Mouse (Mus musculus) spleen, adult 18-20 months (tissue): Measurements from ENCODE around the gene Snrpa.
"Not testable (repeated sequence)": the region's sequence is repeated elsewhere in the genome, so short reads cannot be mapped to it uniquely, and the experiment has no call there.

Experiments
- DNase-seq, 2 experiments: peaks; one replicate each; pipeline ENCODE4 v3.0.0; 2022; ENCODE audit warnings: mixed read lengths in 2 of 2

The Snrpa gene

DNA sequence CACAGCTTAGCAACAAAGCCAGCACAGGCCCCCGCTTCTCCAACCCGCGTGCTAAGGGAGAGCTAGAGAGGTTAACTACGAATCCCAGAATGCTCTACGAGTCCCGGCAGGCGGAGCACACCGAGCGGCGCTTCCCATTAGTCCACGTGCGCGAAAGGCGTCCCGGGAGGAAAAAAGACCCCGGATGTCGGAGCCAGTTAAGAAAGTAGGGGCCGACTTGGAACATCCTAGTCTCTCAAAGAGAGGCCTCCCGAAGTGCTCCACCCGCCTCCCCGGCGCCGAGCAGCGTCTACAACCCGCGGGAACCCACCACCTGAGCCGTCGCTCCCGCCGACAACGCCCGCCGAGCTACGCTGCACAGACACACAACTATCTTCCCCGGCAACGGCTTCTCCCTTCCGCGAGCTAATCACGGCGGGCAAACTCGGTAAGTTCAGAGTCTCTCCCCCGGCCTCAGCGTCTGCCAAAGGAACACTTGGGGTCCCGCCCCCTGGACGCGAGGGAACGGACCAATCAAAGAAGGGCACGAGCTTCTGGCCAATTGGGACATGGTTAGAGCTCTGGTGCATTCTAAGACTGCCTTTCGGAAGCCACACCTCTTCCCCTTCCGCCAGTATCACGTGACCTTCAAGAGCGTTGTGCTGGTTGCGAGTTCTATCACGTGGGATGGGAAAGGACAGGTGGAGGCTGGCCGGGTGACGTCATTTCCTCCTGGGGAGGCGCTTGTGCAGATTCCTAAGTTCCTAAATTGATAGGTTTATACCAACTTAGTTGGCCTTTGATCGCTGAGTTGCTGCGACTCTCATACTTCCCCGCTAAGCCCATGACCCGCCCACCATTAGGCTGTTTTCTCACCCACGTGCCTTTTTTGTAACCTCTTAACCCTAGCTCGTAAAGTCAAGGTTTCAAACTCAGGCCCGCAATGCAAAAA lies at the start of gene Snrpa, which contains the start of gene BC024978:
Gene Snrpa, minus strand, starts transcription at position 591 of the 931 bp plus-strand sequence.
Gene BC024978, plus strand, starts transcription at position 101 of the 931 bp plus-strand sequence.
- DNase-seq: peak; percentile 87 to 92

DNA sequence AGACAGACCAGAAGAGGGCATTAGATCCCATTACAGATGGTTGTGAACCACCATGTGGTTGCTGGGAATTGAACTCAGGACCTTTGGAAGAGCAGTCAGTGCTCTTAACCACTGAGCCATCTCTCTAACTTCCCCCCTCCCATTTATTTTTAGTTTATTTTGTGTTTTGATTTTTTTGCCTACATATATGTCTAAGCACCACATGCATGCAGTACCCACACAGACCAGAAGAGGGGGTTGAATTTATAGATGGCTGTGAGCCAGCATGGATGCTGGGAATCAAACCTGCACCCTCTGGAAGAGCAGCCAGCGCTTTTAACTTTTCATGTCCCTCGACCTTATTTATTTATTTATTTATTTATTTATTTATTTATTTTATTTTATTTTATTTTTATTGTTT lies 48.0 kb upstream of the Snrpa start:
- DNase-seq: not testable (repeated sequence)

DNA sequence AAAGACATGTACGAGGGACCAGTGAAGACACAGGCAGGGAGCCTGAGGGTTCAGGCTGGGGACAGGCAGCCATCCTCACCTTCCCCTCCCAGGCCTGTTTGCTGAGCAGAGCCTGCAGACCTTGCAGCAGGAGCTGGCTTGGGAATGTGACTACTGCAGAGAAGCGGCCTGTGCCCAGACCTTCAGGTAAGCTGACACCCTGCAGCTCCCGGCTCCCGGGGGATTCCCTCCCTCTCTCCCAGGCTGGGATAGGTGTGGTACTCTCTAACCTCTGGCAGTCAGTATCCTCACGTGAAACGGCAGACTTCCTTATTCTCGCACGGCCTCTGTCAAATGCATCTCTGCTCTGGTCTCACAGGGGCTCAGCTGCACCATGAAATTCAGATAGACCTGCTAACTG lies 47.1 kb upstream of the Snrpa start:
- DNase-seq: no peak

DNA sequence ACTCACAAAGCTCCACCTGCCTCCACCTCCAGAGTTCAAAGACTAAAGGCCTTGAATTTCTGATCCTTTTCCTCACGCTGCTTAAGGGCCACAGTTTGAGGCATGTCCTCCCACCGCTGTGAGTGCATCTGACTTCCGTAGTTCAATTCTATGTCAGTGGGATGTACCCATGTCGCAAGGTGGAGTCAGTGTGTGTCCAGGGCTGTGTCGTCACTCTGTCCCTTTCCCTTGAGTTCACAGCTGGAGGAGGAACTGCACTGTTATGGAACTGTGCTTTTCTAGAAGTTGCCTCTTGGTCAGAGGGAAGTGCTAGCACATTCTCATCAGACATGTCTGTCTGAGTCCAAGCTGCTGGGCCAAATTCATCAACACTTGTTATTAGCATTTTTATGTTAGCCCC lies 42.5 kb upstream of the Snrpa start:
- no peak for DNase-seq

DNA sequence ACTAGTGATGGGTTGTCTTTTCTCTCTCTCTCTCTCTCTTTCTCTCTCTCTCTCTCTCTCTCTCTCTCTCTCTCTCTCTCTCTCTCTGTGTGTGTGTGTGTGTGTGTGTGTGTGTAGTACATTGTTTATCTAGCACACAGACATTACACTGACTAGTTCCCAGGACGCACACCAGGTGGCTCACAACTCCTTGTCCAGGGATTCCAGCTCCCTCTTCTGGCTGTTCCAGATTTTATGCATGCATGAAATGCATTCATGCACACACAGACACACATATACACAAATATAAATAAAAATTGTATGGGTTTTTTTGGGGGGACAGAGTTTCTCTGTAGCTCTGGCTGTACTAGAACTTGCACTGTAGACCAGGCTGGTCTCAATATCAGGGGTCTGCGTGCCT lies 41.5 kb upstream of the Snrpa start:
- no peak for DNase-seq

DNA sequence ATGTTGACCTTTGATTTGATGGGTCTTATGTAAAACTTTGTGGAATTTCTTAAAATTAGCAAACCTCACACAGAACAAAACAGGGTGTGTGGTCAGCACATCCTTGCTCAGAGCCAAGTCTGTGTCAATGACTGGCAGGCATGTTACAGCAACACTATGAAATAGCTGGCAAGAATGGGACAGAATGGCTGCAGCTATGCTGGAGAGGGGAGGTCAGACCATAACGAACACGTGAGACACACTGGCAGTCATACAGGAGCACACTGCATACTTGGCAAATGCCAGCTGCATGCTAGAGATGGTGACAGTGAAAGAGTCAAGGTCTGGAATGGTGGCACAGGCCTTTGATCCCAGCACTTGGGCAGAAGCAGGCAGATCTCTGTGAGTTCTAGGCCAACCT lies 39.7 kb upstream of the Snrpa start:
- no peak for DNase-seq

DNA sequence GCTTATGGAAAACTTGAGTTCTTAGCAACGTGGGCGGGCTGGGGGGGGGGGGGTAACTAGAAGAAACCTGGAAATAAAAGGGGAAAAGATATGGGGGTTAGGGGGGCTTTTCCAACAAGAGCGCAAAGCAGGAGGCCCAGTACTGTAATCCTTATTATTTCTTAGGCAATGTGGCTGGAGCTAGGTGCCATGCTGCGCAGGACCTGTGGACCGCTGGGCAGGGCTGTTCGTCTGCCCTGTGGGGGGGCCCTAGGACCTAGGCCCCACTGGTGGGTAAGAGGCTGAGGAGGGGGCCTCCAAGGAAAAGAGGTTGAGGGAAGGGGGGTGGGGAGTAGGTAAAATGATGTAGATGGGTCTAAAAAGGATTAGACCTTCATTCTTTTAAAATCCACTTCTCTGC lies 37.2 kb upstream of the Snrpa start:
- no peak for DNase-seq

DNA sequence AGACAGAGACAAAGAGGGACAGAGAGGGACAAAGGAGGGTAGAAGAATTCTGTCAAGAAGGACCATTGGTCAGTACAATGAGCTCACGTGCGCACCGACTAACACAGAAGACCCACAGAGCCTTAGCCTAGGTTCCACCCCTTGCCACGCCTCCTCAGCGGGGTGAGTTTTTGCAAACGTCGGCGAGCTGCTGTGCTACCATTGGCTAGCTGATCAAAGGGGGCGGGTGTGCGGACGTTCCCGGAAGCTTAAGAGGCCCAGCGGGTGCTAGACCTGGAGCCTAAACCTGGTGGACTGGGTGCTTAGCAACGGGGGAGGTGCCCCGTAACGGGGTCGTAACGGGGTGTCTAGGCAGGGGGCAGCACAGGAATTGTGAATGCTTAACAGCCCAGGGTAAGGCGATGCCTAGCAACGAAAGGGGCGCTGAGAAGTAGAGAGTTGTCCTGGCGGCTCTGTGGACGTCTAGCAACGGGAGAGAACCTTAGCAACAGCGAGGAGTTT lies 36.8 kb upstream of the Snrpa start, which contains the start of gene Coq8b:
Gene Coq8b, plus strand, starts transcription at position 243 of the 501 bp plus-strand sequence.
- peak; percentile 88 to 91 for DNase-seq

DNA sequence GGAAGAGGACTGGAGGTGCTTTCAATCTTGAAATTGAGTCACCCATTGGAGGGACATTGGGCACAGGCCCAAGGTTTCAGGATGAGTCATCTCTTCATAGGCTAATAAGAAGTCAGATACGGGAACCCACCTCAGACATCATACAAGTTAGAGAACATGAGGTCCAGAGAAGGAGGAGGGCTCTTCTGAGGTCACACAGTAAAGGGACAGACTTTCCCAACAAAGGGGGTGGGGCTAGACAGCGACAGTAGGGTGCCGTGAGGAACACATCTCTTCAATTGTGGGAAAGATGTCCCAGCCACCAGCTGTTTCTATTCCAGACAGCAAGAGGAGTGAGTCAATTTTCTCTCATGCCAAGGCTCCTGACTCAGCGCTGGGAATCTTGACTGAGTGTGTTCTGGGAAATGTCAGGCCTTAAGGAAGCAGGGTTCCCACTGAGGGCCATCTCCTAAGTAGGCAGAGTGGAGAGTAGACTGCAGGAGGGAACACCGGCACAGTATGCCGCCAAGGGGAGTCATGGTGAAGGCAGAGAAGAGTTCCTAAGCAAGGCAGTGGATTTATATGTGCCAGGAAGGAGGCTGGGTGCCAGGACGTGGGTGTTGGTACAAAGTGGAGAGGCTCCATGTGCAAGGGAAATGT lies 35.7 kb upstream of the Snrpa start:
- DNase-seq: no peak

DNA sequence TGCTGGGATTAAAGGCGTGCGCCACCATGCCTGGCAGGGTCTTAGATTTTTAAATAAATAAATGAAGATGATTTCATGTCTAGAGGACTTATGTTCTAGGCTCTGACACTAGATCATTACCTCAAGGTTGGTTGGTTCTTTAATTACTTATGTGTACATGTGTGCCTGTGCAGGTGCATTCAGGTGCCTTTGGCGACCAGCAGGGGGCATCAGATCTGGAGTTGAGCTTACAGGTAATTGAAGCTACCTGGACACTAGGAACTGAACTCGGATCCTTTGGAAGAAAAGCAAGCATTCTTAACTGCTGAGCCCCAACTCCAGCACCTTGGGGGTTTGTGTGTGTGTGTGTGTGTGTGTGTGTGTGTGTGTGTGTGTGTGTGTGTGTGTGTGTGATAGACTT lies 34.7 kb upstream of the Snrpa start:
- no peak for DNase-seq

DNA sequence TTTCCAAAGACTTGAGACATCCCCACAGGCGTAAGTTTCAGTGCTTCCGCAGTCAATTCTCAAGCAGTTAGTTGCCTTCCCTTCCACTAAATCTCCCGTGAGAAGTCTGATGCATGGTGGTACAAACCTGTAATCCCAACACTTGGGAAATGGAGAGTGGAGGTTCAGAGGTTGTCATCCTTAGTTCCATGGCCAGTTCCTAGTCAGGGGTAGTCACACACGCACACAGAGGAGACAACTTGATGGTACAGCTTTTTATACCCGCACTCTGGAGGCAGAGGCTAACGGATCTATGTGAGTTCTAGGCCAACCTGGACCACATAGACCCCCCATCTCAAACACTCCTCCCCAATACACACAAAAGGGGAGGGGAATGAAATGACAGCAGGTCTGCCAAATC lies 32.8 kb upstream of the Snrpa start:
- no peak for DNase-seq

DNA sequence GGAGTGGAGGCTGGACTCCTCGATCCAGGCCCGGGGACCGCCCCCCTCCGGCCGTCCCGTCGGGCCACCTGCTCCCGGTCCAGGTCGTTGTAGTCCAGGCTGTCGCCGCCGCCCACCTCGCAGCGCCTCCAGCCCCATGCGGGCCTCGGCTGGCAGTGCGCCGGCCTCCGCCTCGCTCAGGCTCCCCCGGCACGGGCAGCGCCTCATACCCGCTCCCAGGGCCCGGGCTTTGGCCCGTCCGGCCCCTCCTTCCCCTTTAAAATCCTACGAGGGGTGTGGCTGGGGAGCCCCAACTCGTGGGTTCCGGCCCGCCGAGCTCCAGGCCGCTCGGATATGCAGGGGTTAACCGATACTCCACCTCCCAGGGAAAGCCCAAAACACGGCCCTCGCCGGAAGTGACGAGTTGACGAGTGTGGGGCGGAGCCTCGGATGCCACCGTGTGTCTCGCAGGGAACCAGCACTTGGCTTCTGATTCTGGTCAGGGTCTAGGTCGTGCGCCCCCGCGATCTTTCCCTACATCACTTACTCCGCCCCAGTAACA lies 32.3 kb upstream of the Snrpa start, which contains the start of gene Itpkc:
Gene Itpkc, minus strand, starts transcription at position 381 of the 541 bp plus-strand sequence.
- DNase-seq: peak; percentile 80 to 86

DNA sequence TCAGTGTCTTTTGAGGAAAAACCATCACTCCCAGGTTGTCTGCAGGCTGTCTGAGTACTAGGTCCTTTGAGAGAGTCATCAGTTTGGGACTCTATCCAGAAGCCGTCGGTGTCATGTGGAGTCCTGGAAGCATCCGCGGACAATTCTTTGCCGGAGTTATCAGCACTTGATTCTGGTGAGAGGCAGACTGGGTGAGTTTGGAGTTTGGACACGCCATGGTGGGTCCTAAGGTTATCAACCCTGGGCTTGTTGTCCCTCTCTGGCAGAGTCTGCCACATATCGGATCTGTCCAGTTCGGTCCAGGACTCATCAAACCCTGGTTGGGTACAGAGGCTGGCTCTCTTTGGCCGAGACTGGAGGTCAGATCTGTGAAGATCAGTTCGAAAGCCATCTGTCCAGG lies 31.6 kb upstream of the Snrpa start:
- no peak for DNase-seq

DNA sequence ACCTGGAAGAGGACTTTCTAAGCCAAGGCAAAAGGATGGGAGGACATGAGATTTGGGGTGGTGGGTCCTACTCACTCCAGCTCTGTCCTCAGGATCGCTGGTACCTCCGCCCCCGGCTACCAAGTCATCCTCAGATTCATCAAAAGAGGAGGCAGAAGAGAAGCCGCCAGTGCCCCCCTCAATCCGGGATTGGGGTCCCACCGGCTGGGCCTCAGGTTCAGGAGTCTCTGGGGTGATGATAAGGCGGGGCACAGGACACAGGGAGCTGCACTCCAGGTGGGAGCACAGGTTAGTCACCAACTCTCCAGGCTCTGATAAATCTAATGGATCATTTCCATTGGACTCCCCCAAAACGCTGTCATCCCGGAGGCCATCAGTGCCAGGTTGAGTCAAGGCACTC lies 31.2 kb upstream of the Snrpa start:
- no peak for DNase-seq

DNA sequence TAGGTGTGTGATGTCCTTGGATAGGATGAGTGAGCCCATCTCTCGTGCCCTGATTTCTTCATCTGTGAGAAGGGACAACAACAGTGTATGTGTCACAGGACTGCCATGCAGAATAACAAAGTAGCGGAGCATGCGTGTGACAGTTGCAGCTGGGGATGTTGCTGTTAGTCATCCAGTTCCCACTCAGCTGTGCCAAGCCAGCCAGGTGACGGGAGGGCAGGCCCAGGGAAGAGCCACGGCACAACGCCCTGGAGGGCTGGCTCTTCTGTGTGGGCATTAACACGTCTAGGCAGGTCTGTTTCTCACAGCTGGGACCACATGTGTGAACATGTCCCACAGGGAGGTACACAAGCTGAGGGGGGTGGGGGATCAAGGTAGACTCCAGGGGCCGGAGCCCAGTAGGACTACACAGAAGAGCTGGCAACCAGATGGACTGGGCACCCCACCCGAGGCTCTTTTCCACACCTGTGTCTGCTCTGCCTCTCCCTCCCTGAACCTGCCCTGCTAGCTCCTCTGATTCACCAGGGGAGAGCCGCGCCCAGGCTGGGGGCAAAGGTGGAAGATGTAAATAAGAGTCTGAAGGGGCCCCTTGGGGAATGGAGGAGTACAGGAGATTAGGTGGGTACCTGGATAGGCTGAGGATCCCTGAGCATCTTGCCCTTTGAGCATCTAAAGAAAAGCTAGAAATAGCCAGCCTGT lies 29.0 kb upstream of the Snrpa start:
- no peak for DNase-seq

DNA sequence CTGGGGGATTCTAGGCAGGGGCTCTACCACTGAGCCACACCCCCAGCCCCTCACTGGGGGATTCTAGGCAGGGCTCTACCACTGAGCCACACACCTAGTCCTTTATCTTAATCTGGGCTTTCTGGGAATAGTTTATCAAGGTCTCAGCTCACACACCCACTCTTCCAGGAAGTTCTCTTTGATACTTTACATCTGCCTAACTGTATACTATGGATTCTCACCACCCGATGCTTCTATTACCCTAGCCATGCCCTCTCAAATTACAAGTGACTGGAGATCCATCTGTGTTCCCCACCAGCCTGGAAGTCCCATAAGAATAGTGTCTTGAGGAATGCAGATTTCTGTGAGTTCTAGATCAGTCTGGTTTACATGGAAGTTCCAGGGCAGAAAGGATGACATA lies 26.5 kb upstream of the Snrpa start:
- no peak for DNase-seq

DNA sequence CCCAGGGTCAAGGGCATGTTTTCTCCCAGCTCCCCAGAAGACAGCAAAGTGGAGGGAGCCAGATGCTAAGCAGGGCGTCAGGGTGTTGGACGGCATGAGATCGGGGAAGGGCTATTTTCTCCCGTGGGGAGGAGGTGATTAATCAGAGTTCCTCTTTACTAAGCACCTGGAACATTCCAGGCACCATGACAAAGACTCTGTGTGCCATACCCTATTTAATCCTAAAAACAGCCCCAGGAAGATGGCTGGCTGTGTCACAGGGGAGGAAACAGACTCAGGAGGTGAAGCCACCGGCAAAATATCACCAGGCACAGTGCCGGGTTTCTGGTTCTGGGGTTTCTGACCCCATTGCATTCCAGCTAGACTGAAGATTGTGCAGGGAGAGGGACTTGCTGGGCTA lies 25.9 kb upstream of the Snrpa start:
- no peak for DNase-seq

DNA sequence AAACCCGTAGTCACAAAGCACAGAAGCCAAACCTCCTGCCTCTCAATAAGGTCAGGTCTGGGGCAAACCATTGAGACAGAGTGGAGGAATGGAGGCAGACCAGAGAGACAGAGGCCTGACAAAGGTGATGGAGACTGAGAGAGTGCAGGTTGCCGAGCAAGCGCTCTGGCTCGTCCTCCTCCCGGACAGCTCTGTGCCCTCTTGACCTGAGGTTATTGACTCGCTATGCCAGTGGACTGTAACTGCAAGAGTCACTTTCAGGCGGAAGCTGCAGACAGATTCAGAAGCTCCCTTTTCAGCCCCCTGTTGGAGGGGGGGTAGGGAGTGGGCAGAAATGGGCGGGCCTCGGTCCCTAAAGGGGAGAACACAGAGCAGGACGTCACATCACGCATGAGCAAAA lies 23.9 kb upstream of the Snrpa start:
- DNase-seq: no peak

DNA sequence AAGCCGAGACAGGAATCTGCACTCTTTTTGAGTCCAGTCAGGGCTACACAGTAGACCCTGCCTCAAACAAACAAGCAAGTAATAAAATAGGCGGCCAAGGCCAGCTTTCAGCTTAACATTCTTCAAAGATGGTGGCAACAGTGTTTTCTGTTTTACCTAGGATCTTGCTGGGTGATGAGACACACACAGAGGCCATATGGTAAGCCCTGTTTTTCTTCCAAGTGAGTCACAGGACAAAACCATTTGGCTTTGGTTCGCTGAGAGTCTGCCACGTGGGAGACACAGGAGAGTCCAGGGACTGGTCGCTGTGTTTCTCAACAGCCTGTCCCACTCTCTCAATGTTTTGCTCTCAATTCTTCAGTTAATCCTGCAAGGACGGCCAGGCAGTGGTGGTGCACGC lies 22.5 kb upstream of the Snrpa start:
- DNase-seq: no peak

DNA sequence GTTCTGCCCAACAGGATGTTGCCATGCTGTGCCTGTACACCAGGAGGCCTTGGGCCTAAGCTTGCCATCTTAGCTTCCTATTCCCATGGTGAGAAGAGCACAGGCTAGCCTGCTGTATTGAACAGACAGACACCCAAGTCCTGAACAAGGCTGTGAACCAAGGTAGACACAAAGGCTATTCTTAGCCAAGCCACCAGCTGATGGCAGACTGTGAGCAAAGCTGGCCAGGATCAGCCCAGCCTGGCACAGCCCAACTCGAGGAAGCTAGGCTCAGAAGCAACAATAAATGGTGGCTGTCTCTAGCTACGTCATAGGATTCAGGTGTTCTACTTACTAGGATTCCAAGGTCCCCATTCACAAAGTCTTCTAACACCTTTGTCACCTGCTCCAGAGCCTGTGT lies 16.6 kb upstream of the Snrpa start:
- DNase-seq: no peak

DNA sequence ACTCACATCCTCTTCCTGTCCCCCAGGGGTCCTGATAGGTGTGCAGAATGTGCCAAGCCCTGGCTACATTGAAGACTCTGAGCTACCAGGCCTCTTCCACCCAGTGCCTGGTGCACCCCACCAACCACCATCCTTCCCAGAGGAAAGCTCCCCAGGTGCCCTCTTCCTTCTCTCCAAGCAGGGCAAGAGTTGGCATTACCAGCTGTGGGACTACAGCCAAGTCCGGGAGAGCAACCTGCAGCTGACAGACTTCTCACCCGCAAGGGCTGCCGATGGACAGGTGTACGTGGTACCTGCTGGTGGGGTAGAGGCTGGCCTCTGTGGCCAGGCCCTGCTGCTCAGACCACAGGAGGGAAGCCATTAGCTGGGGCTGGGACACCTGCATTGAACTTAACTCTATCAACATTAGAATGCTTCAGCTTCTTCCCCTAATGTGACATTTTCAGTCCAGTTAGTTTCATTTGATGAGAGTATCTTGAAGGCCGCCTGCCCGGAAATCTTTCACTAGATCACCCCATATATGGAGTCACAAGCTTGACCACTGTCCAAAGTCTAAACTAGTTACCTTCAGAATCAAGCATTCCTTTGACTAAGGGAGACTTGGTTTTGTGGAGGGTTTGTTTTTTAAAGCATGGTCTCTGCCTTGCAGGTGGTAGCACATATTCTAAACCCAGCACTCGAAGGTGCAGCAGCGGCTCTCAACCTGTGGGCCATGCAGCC lies 7.8 kb upstream of the Snrpa start:
- DNase-seq: no peak

DNA sequence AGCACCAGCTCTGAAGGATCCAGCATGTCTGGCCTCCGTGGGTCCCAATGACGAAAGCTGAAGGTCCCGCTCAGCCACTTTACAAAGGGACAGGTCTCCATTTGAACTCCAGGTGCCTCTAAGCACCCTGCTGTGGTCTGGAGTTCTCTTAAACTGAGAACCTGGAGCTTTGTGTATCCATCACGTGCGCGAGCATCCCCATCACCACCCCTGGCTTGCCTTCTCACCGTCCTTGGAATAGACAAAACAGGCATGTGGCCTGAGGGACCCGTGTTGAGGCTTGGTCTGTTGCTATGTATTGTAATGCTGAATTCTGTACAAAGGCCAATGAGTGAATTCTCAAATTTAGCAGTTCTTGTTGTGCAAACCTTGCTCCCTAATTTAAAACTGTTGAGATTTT lies 2.7 kb upstream of the Snrpa start:
- no peak for DNase-seq
